Mouse (Mus musculus) lung, postnatal 10 days (tissue): ENCODE data around the gene Hnrnpa3.

ENCODE experiments used
- DNase-seq: peaks from one replicate; pipeline ENCODE4 v3.0.0; 2021

The Hnrnpa3 gene

DNA sequence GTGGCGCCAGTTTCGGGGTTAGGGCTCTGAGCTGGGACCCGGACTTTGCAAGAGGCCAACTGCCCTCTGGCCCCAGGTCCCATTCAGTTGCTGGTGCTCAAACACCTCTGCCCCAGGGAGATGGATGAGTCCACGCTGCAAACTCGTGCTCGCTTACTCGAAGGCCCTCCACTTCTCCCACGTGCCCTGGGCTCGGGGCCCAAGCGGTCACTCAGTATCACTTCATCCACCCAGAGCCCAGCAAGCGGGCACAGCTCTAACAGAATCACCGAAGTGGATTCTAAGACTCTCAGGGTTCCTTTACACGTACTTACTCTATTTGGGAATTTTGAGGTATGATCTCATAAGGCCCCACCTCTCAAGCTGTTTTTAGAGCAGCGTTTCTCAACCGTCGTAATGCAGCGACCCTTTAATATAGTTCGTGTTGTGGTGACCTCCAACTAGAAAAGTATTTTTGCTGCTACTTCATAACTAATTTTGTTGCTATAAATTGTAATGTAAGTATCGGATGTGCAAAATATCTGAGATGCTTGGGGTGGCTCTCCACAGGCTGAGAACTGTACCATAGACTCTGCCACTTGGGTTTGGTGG is 46.2 kb downstream of the Hnrnpa3 start:
- DNase-seq, result peak; percentile 76

DNA sequence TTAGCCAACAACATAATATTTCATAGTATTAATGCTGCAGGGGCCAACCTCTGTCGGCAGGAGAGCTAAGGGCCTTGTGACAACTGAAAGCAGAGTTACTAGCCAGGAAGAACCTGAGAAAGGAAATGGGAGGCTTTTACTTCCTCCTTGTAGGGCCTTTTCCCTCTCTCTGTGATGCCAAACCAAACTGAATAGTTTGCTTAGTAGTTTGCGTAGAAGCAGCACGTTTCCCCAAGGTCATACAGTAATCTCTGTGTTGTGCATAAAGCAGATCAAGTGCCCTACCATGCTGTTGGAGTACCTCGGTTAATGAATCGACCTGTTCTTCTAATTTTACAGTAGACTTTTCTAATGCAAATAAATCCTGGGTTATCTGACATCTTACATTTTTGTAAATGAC is 47.4 kb downstream of the Hnrnpa3 start:
- no peak for DNase-seq

DNA sequence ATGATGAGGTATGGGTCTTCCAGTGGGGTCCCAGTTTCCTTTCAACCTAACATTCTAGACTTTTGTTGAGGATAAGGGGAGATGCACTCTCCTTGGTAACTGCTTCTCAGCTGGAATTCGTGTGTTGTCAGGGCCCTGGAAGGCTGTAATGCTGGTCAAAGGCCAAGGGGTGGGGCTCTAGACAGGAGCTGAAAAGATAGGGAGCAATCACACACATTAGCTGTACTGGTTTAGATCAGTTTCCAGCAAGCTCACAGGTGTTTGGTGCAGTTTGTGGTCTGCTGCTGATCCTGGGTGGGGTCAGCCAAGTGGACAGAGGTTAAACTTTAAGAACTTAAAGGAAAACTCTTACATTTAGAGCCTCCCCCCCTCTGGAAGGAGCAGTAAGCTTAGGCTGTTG is 48.4 kb downstream of the Hnrnpa3 start:
- no peak for DNase-seq

GRCm38 (mm10) chr2:75713083-75713482 is 54.0 kb downstream of the Hnrnpa3 start:
- DNase-seq, result no peak

DNA sequence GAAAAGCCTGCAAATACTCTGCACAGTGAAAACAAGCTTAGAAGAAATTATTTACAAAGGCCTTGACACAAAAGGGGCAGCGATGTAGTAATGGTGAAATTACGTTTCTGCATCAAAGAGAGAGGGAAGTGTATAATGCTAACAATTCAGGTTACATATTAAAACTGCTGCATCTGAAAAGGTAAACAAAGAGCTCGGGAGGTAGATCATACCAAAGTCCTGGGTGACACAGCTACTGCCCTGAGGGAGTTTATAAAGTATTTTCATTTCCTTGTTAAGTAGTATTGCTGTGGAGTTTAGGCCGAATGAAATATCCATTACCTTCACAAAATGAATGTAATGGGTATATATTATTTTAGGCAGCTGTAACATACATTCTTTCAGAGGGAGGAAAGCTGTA is 55.7 kb downstream of the Hnrnpa3 start:
- no peak for DNase-seq

GRCm38 (mm10) chr2:75716046-75717016 is 57.3 kb downstream of the Hnrnpa3 start:
- DNase-seq, result no peak
